In genomic region chr11:87595976-87596375, GRCm38 (mm10) we compare ENCODE assay signal across 9 mouse cellular contexts. TPM values are rescaled to one million over a fixed set of nuclear protein-coding genes. Genes with fewer than 3 reads are reported as not detected.
DNase-seq lines count a peak whose midpoint lies in the region; ATAC-seq and TF ChIP-seq lines count a peak whose summit lies in the region.
"Had no signal": no experiment of that assay in that cellular context is flagged by ENCODE, and none has a peak within 500 bp of the region (broad histone marks: within the 10 kb centered on the region; RNA-seq: fewer than 3 reads in every experiment).

No protein-coding gene starts in this region.

- ATAC-seq in forebrain, embryonic 13.5 days: no peak
- ATAC-seq in liver, embryonic 11.5 days (replicated peaks; ENCODE audit: low FRiP score): no peak
- ATAC-seq in stomach, postnatal 0 days (ENCODE audit: low FRiP score, low TSS enrichment): no peak
- no peak for ATAC-seq in megakaryocyte progenitor cell, adult 5-6 weeks (replicated peaks; ENCODE audit: poor library complexity)

- H3K27me3 ChIP-seq in liver, adult 2 months (ENCODE audit: control insufficient read depth, insufficient read depth, low read length): no peaks in the 10 kb centered on the region
- H3K27me3 ChIP-seq in forebrain, embryonic 13.5 days: no peaks in the 10 kb centered on the region
- H3K27me3 ChIP-seq in liver, embryonic 11.5 days (replicated peaks; ENCODE audit: control insufficient read depth, insufficient read depth, low read length): no peaks in the 10 kb centered on the region
- H3K27me3 ChIP-seq in stomach, postnatal 0 days (ENCODE audit: control insufficient read depth, insufficient read depth, low read length): no peaks in the 10 kb centered on the region

- no peak for TF ChIP-seq POLR2A in liver, adult 2 months (IDR thresholded peaks at IDR 0.05; ENCODE audit: extremely low read depth, insufficient read depth, low read length)

- peak overlapping the region; percentile 62 for H3K4me3 ChIP-seq in liver, adult 2 months (ENCODE audit: insufficient read depth, low read depth, low read length)
- peak overlapping the region; percentile 89 for H3K4me3 ChIP-seq in forebrain, embryonic 13.5 days
- peak overlapping the region; percentile 72 for H3K4me3 ChIP-seq in liver, embryonic 11.5 days (ENCODE audit: low read depth, low read length)
- peak overlapping the region; percentile 69 for H3K4me3 ChIP-seq in stomach, postnatal 0 days (ENCODE audit: low read depth, low read length)

- TF ChIP-seq EP300 in stomach, postnatal 0 days (optimal IDR thresholded peaks at IDR 0.05): no peak

- H3K36me3 ChIP-seq in liver, adult 2 months (ENCODE audit: control insufficient read depth, insufficient read depth, low read length): peaks cover 32% of the 10 kb centered on the region
- H3K36me3 ChIP-seq in forebrain, embryonic 13.5 days (ENCODE audit: poor library complexity, severe bottlenecking): peaks cover 45% of the 10 kb centered on the region
- H3K36me3 ChIP-seq in liver, embryonic 11.5 days (ENCODE audit: control insufficient read depth, insufficient read depth, low read length): peaks cover 37% of the 10 kb centered on the region
- H3K36me3 ChIP-seq in stomach, postnatal 0 days (ENCODE audit: control insufficient read depth, insufficient read depth, low read length): peaks cover 20% of the 10 kb centered on the region; the same call in 1 of the 2 replicates

- no peaks in the 10 kb centered on the region for H3K9me3 ChIP-seq in forebrain, embryonic 13.5 days (replicated peaks)
- H3K9me3 ChIP-seq in liver, embryonic 11.5 days (ENCODE audit: control insufficient read depth, low read length): no peaks in the 10 kb centered on the region
- no peaks in the 10 kb centered on the region for H3K9me3 ChIP-seq in stomach, postnatal 0 days (ENCODE audit: control insufficient read depth, low read length)

- no peak overlapping the region; the same call in 1 of the 2 replicates for H3K27ac ChIP-seq in liver, adult 2 months (replicated peaks; ENCODE audit: insufficient read depth, low read depth, low read length)
- H3K27ac ChIP-seq in forebrain, embryonic 13.5 days: peak overlapping the region; percentile 94
- peak overlapping the region; percentile 1; the same call in 1 of the 2 replicates for H3K27ac ChIP-seq in liver, embryonic 11.5 days (ENCODE audit: low read depth, low read length)
- H3K27ac ChIP-seq in stomach, postnatal 0 days (replicated peaks): peak overlapping the region; percentile 79

- H3K4me2 ChIP-seq in forebrain, embryonic 13.5 days: peak overlapping the region; percentile 82
- H3K4me2 ChIP-seq in liver, embryonic 11.5 days: peak overlapping the region; percentile 100
- H3K4me2 ChIP-seq in stomach, postnatal 0 days (replicated peaks; ENCODE audit: low read depth): peak overlapping the region; percentile 98

- H3K79me2 ChIP-seq in liver, adult 2 months (ENCODE audit: control insufficient read depth, insufficient read depth, low read length): peaks cover 11% of the 10 kb centered on the region; the same call in 1 of the 2 replicates

- WGBS in liver, adult 2 months: 67% methylated on average over 7 of the region's 7 CpGs
- 4% methylated on average over 7 of the region's 7 CpGs for WGBS in forebrain, embryonic 13.5 days
- WGBS in liver, embryonic 11.5 days: 35% methylated on average over 7 of the region's 7 CpGs
- 11% methylated on average over 7 of the region's 7 CpGs for WGBS in stomach, postnatal 0 days

- peaks cover 14% of the 10 kb centered on the region for H3K4me1 ChIP-seq in liver, adult 2 months (ENCODE audit: control insufficient read depth, insufficient read depth, low read length)
- peaks cover 50% of the 10 kb centered on the region for H3K4me1 ChIP-seq in forebrain, embryonic 13.5 days
- peaks cover 40% of the 10 kb centered on the region for H3K4me1 ChIP-seq in liver, embryonic 11.5 days (replicated peaks; ENCODE audit: control insufficient read depth, insufficient read depth, low read length)
- peaks cover 5% of the 10 kb centered on the region for H3K4me1 ChIP-seq in stomach, postnatal 0 days (replicated peaks; ENCODE audit: control insufficient read depth, insufficient read depth)

- H3K9ac ChIP-seq in liver, adult 2 months (ENCODE audit: low read depth, low read length): peak overlapping the region; percentile 59
- H3K9ac ChIP-seq in forebrain, embryonic 13.5 days: peak overlapping the region; percentile 98
- H3K9ac ChIP-seq in liver, embryonic 11.5 days (ENCODE audit: low read depth, low read length): peak overlapping the region; percentile 81
- peak overlapping the region; percentile 83 for H3K9ac ChIP-seq in stomach, postnatal 0 days (ENCODE audit: low read length)

- no peak for DNase-seq in liver, adult 2 months (ENCODE audit: extremely low read depth, low read depth, low spot score)
- DNase-seq in liver: no peak
- peak; percentile 75 for DNase-seq in brain, adult 2 months (ENCODE audit: low read depth, low spot score)
- no peak for DNase-seq in liver, embryonic 11.5 days (ENCODE audit: low spot score)
- DNase-seq in stomach, postnatal 0 days (ENCODE audit: low spot score): no peak
- no peak for DNase-seq in spleen, postnatal 14 days (ENCODE audit: low spot score in 2 of 2)

- TF ChIP-seq CTCF in liver, adult 2 months (IDR thresholded peaks at IDR 0.05; ENCODE audit: low read depth, low read length): no peak
- TF ChIP-seq CTCF in stomach, postnatal 0 days (IDR thresholded peaks at IDR 0.05; ENCODE audit: low read depth): no peak

RNA-seq across cellular contexts. Expression of gene Mtmr4, which starts 4.0 kb away (rescaled TPM):
- total RNA-seq in liver, adult 2 months (2014; rRNA removed): 13.4 and 18.6 TPM in 2 replicates
- 18.1 and 22.9 TPM in 2 replicates for polyA plus RNA-seq in liver, adult 2 months (2012; rRNA removed)
- polyA plus RNA-seq in forebrain, embryonic 13.5 days (2015; fragmentation: Nextera tagmentation; extraction: Ambion mirVana): 49.2 and 54.6 TPM in 2 replicates
- 31.5 and 34.8 TPM in 2 replicates for polyA plus RNA-seq in liver, embryonic 11.5 days (2014; fragmentation: Nextera tagmentation; extraction: Ambion mirVana)
- 9.4 and 11.5 TPM in 2 replicates for polyA plus RNA-seq in stomach, postnatal 0 days (2015; fragmentation: Nextera tagmentation; extraction: Ambion mirVana)
- total RNA-seq in megakaryocyte progenitor cell, adult 5-6 weeks (2015): 14.4 and 15.7 TPM in 2 replicates
- total RNA-seq in megakaryocyte progenitor cell, adult 5-6 weeks (2017): 20.9 and 25.0 TPM in 2 replicates

RNA-seq across cellular contexts. Expression of gene Hsf5, which starts 21.0 kb away (rescaled TPM):
- total RNA-seq in liver, adult 2 months (2014; rRNA removed): 0.07 and 0.09 TPM in 2 replicates
- polyA plus RNA-seq in liver, adult 2 months (2012; rRNA removed): 0.05 TPM in 1 of 2 replicates, not detected in the other
- 0.27 and 0.53 TPM in 2 replicates for polyA plus RNA-seq in forebrain, embryonic 13.5 days (2015; fragmentation: Nextera tagmentation; extraction: Ambion mirVana)
- 0.08 and 0.10 TPM in 2 replicates for polyA plus RNA-seq in liver, embryonic 11.5 days (2014; fragmentation: Nextera tagmentation; extraction: Ambion mirVana)
- polyA plus RNA-seq in stomach, postnatal 0 days (2015; fragmentation: Nextera tagmentation; extraction: Ambion mirVana): 0.12 TPM in 1 of 2 replicates, not detected in the other
- total RNA-seq in megakaryocyte progenitor cell, adult 5-6 weeks (2015): not detected in 2 replicates
- total RNA-seq in megakaryocyte progenitor cell, adult 5-6 weeks (2017): not detected in 2 replicates

RNA-seq across cellular contexts. Expression of gene Sept4, which starts 27.3 kb away (rescaled TPM):
- 10.8 and 11.5 TPM in 2 replicates for total RNA-seq in liver, adult 2 months (2014; rRNA removed)
- polyA plus RNA-seq in liver, adult 2 months (2012; rRNA removed): 10.8 and 11.7 TPM in 2 replicates
- 12.0 and 13.4 TPM in 2 replicates for polyA plus RNA-seq in forebrain, embryonic 13.5 days (2015; fragmentation: Nextera tagmentation; extraction: Ambion mirVana)
- 11.1 and 12.8 TPM in 2 replicates for polyA plus RNA-seq in liver, embryonic 11.5 days (2014; fragmentation: Nextera tagmentation; extraction: Ambion mirVana)
- 25.5 and 26.3 TPM in 2 replicates for polyA plus RNA-seq in stomach, postnatal 0 days (2015; fragmentation: Nextera tagmentation; extraction: Ambion mirVana)
- 1.6 and 2.7 TPM in 2 replicates for total RNA-seq in megakaryocyte progenitor cell, adult 5-6 weeks (2015)
- 1.5 and 4.8 TPM in 2 replicates for total RNA-seq in megakaryocyte progenitor cell, adult 5-6 weeks (2017)

RNA-seq across cellular contexts. Expression of gene Gm11492, which starts 29.5 kb away (rescaled TPM):
- total RNA-seq in liver, adult 2 months (2014; rRNA removed): not detected in 2 replicates
- polyA plus RNA-seq in liver, adult 2 months (2012; rRNA removed): 0.04 TPM in 1 of 2 replicates, not detected in the other
- not detected in 2 replicates for polyA plus RNA-seq in forebrain, embryonic 13.5 days (2015; fragmentation: Nextera tagmentation; extraction: Ambion mirVana)
- not detected in 2 replicates for polyA plus RNA-seq in liver, embryonic 11.5 days (2014; fragmentation: Nextera tagmentation; extraction: Ambion mirVana)
- polyA plus RNA-seq in stomach, postnatal 0 days (2015; fragmentation: Nextera tagmentation; extraction: Ambion mirVana): not detected in 2 replicates
- not detected in 2 replicates for total RNA-seq in megakaryocyte progenitor cell, adult 5-6 weeks (2015)
- total RNA-seq in megakaryocyte progenitor cell, adult 5-6 weeks (2017): not detected in 2 replicates
- polyA plus RNA-seq: frontal cortex, adult 2 months had no signal
